Mouse (Mus musculus) retina, postnatal 7 days (tissue): ENCODE measurements around the gene Eif2b3.

Experiments used
- DNase-seq: peaks from one replicate; pipeline ENCODE4 v3.0.0-alpha.2; 2012; ENCODE audit warnings: low read depth, low spot score

Eif2b3 gene

GRCm38 (mm10) chr4:117094626-117095361 is 75.6 kb downstream of the Eif2b3 start:
- no peak for DNase-seq

GRCm38 (mm10) chr4:117095551-117096452 is 76.6 kb downstream of the Eif2b3 start, which contains the start of gene Ptch2:
TSS of gene Ptch2 (plus strand) at chr4:117096075.
- DNase-seq, result peak; percentile 32

GRCm38 (mm10) chr4:117096666-117097065 is 77.5 kb downstream of the Eif2b3 start:
- no peak for DNase-seq

GRCm38 (mm10) chr4:117097969-117098763 is 79.0 kb downstream of the Eif2b3 start:
- no peak for DNase-seq

DNA sequence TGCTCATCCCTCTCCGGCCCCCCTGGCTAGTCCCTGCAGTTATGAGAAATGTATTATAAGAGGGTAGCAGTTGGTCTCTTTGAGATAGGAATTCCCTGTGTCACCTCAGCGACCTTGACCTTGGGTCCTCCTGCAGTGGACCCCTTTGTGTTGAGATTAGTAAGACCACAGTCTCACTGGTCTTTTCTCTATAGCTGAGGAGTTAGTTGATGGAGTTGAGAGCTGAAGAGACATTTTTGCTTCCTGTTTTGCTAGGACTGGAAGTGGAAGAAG is 79.5 kb downstream of the Eif2b3 start:
- DNase-seq, result no peak

- DNase-seq, result no peak
Measured at GRCm38 (mm10) chr4:117100036-117100435, 80.8 kb downstream of the Eif2b3 start.

- no peak for DNase-seq
Measured at GRCm38 (mm10) chr4:117101218-117101617, 82.0 kb downstream of the Eif2b3 start.

DNA sequence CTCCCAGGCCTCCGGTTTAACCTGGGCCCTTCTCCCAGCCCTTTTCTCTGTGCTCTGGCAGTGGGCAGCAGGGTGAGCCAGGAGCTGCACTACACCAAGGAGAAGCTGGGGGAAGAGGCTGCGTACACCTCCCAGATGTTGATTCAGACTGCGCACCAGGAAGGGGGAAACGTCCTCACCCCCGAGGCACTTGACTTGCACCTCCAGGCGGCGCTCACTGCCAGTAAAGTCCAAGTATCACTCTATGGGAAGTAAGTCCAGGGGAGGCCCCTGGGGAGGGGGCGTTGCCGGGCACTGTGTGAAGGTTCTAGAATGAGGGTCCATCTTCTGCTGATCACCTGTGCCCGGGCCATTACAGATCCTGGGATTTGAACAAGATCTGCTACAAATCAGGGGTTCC is 85.5 kb downstream of the Eif2b3 start:
- DNase-seq, result no peak

DNA sequence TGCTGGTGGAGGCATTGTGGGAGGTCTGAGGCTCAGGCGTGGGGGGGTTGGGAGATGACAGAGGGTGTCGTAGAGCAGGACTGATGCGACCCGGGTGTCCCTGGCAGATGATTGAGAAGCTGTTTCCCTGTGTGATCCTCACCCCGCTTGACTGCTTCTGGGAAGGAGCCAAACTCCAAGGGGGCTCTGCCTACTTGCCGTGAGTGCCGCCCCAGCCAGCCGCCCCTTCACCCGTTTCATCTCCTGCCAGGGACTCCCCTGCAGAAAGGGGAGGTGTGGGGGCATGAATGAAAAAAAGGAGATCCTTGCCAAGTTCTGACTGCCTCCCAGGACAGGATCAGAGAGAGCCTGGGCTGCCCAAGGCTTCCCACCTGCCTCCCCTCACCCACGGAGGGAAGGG is 85.9 kb downstream of the Eif2b3 start:
- no peak for DNase-seq

DNA sequence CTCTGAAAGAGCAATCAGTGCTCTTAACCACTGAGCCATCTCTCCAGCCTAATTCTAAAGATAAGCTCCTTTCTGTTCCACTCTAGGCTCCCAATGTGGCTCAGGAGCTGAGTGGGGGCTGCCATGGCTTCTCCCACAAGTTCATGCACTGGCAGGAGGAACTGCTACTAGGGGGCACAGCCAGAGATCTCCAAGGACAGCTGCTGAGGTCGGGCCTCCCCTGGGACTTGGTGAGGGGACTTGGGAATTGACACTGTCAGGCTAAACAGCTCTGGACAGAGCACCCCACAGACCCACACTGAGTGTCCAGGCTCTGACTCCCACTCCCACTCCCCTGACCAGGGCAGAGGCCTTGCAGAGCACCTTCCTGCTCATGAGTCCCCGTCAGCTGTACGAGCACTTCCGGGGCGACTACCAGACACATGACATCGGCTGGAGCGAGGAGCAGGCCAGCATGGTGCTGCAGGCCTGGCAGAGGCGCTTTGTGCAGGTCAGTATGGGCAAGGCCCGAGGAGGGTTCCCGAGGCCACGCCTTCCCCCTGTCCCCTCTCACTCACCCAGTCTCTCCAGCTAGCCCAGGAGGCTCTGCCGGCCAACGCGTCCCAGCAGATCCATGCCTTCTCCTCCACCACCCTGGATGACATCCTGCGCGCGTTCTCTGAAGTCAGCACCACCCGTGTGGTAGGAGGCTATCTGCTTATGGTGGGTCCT is 88.8 kb downstream of the Eif2b3 start:
- no peak for DNase-seq

GRCm38 (mm10) chr4:117108524-117108849 is 89.3 kb downstream of the Eif2b3 start:
- DNase-seq, result no peak

- no peak for DNase-seq
Measured at GRCm38 (mm10) chr4:117109330-117109729, 90.1 kb downstream of the Eif2b3 start.

GRCm38 (mm10) chr4:117110249-117110648 is 91.0 kb downstream of the Eif2b3 start:
- DNase-seq, result no peak

- DNase-seq, result no peak
Measured at GRCm38 (mm10) chr4:117110985-117111384, 91.8 kb downstream of the Eif2b3 start.

DNA sequence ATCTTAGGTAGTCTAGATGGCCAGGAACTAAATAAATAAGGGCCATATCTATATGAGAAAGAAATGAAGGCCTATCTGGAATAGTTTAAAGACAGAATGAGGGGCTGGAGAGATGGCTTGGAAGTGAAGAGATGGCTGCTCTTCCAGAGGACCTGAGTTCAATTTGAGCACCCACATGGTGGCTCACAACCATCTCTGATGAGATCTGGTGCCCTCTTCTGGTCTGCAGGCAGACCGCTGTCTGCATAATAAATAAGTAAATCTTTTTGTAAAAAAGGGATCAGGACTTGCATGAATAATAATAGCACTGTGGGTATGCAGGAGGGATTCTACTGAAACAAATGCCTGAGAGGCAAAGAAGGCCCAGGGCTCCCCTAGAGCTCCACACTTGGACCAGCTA is 94.0 kb downstream of the Eif2b3 start:
- no peak for DNase-seq

DNA sequence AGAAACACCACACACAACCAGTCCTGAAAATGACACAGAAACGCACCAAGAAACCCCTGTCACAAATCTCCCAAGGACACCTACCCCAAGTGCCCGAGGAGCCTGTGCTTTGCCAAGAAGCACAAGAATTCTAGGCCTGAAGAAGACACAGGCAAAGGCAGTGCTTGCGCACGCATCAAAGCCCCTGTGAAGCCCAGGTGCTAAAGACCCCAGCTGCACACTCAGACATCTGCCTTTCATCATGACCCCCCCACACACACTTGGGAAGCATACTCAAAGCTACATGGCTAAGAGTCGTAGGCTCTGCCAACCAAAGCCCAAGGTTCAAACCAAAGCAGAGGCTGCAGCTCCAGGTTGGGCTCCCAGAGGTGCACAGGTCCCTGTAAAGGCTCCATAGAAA is 96.4 kb downstream of the Eif2b3 start:
- no peak for DNase-seq

- DNase-seq, result no peak
Measured at GRCm38 (mm10) chr4:117117931-117118330, 98.7 kb downstream of the Eif2b3 start.

DNA sequence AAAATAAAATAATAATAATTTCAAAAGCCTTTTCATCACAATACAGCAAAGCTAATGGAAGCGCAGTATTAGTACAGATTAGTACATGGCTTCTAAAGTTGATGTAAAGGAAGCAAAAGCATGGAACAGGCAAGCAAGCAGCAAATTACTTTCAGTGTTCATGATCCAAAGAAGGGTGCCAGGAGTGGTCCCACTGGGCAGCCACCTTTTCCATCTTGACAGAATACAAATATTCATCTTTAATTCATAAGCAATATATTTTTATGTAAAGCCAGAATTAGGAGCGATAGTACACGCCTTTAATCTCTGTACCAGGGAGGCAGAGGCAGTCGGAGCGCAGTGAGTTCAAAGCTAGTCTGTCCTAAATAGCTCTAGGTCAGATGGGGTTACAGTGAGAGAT is 100.4 kb downstream of the Eif2b3 start:
- DNase-seq, result no peak

DNA sequence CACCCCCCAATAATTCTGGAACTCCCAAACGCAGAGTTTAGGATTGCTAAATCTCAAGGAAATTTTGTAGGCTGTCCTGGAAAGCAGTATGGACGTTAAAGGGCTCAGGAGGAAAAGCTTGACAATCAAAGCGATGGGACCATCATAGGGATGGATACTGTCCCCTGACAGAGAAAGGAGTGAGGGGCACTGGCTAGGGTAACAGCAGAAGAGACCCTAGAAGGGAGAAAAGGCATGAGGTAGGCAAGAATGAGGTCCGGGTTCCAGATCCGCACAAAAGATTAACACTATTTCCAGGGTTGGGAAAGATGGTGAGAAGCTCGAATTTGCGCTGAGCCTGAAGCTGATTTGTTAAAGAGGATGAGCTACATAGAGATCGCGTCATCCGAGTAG is 100.8 kb downstream of the Eif2b3 start:
- DNase-seq, result no peak

GRCm38 (mm10) chr4:117120445-117121414 is 101.5 kb downstream of the Eif2b3 start:
- peak; percentile 86 for DNase-seq

- DNase-seq, result no peak
Measured at GRCm38 (mm10) chr4:117122209-117122608, 103.0 kb downstream of the Eif2b3 start.
